Mouse (Mus musculus) lung, postnatal 0 days (tissue): ENCODE data around the gene Rplp2. TPM values are rescaled to one million over a fixed set of nuclear protein-coding genes. Genes with fewer than 3 reads are reported as not detected.

ENCODE experiments used
- ATAC-seq: fragments of 200-750 bp; cut with Nextera tagmentation; 2 replicates; pipeline ENCODE4 v1.8.0; 2017; ENCODE audit warnings: moderate library complexity
- DNase-seq: peaks from one replicate; pipeline ENCODE4 v3.0.0-alpha.2; 2016; ENCODE audit warnings: low spot score
- H3K27ac ChIP-seq: fragments of 300-500 bp; sonication (generic); 2 replicates; pipeline ENCODE4 v1.5.1; 2014; ENCODE audit warnings: antibody characterized with exemption, mild to moderate bottlenecking, low read length, mixed read lengths
- H3K27me3 ChIP-seq: fragments of 300-500 bp; sonication (generic); replicated peaks from 2 replicates; pipeline ENCODE4 v1.6.1; 2014; ENCODE audit warnings: low read length, mixed read lengths; ENCODE audit not compliant: insufficient read depth
- H3K36me3 ChIP-seq: fragments of 300-500 bp; sonication (generic); 2 replicates; pipeline ENCODE4 v1.6.1; 2014; ENCODE audit warnings: low read length, mixed read lengths; ENCODE audit not compliant: insufficient read depth
- H3K4me1 ChIP-seq: fragments of 300-500 bp; sonication (generic); 2 replicates; pipeline ENCODE4 v1.6.1; 2014; ENCODE audit warnings: antibody characterized with exemption, low read depth, low read length, mixed read lengths; ENCODE audit not compliant: insufficient read depth
- H3K4me2 ChIP-seq: fragments of 300-500 bp; sonication (generic); replicated peaks from 2 replicates; pipeline ENCODE4 v1.6.1; 2014; ENCODE audit warnings: low read depth, mild to moderate bottlenecking, low read length, moderate library complexity, mixed read lengths
- H3K4me3 ChIP-seq: fragments of 300-500 bp; sonication (generic); 2 replicates; pipeline ENCODE4 v1.5.1; 2014; ENCODE audit warnings: low read depth, low read length
- H3K9ac ChIP-seq: fragments of 300-500 bp; sonication (generic); replicated peaks from 2 replicates; pipeline ENCODE4 v1.6.1; 2014; ENCODE audit warnings: low read depth, mild to moderate bottlenecking
- H3K9me3 ChIP-seq: fragments of 300-500 bp; sonication (generic); 2 replicates; pipeline ENCODE4 v1.6.1; 2016; ENCODE audit warnings: low read length, mixed read lengths
- CTCF ChIP-seq: IDR thresholded peaks from 2 replicates; pipeline ENCODE4 v1.5.1; 2016; ENCODE audit warnings: antibody characterized with exemption, mild to moderate bottlenecking
- EP300 ChIP-seq: IDR thresholded peaks from 2 replicates; pipeline ENCODE4 v1.6.1; 2016; ENCODE audit warnings: antibody characterized with exemption, mild to moderate bottlenecking, control low read depth
- WGBS: fragments of 180-500 bp; shearing (Covaris S2); extraction: QIAGEN DNeasy Blood & Tissue Kit; methylation state at CpG from one replicate; pipeline ENCODE4 v1.1.7; 2014; 5-methylcytosine and 5-hydroxymethylcytosine counted together
- polyA plus RNA-seq: library from polyadenylated mRNA; unstranded; fragments of >200 nt; fragmentation: Nextera tagmentation; extraction: Ambion mirVana; gene quantifications from 2 replicates; pipeline ENCODE4 v1.2.1, GENCODE M21; 2015

The Rplp2 gene
- polyA plus RNA-seq, 1 experiment from 2014 or later: 910 TPM

- DNase-seq (no peak), ATAC-seq (no peak)
- Histone ChIP-seq H3K36me3 (peaks cover 15% of the 10 kb centered on the region), H3K9ac (no peak overlapping the region), H3K4me3 (no peak overlapping the region), H3K9me3 (no peaks in the 10 kb centered on the region), H3K4me2 (no peak overlapping the region), H3K4me1 (peaks cover 39% of the 10 kb centered on the region), H3K27me3 (no peaks in the 10 kb centered on the region), H3K27ac (no peak overlapping the region)
- no peak for TF ChIP-seq EP300
- TF ChIP-seq CTCF: no peak
- WGBS: 91% methylated on average over 1 of the region's 1 CpGs
Measured at GRCm38 (mm10) chr7:141471236-141471635, 24.1 kb downstream of the Rplp2 start.

- H3K27me3 ChIP-seq: no peaks in the 10 kb centered on the region
- 83% methylated on average over 6 of the region's 6 CpGs for WGBS
- peaks cover 15% of the 10 kb centered on the region for H3K36me3 ChIP-seq
- TF ChIP-seq EP300: no peak
- TF ChIP-seq CTCF: no peak
- H3K4me1 ChIP-seq: peaks cover 33% of the 10 kb centered on the region
- no peak for DNase-seq
- no peak overlapping the region for H3K4me2 ChIP-seq
- no peak overlapping the region for H3K4me3 ChIP-seq
- no peak for ATAC-seq
- H3K9ac ChIP-seq: no peak overlapping the region
- H3K27ac ChIP-seq: no peak overlapping the region
- no peaks in the 10 kb centered on the region for H3K9me3 ChIP-seq
Measured at GRCm38 (mm10) chr7:141472226-141472625, 25.1 kb downstream of the Rplp2 start.

DNA sequence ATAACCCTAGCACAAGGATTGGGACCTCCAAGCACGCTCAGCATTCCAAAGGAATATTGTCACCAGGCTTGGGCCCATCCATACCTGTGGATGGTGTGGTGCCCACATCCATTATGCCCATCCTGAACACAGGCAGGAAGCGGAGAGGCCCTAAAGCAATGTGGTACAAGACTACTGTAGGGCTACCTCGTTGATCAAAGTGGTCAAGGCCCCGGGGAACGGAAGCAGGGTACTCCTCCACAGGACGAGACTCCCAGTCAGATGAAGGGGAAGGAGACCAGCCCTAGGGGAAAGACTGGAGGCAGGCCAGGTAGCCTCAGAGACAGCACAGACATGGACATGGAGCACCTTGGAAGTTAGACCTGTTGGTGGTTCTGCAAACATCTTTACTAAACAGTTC lies 25.6 kb downstream of the Rplp2 start:
- H3K4me1 ChIP-seq: peaks cover 39% of the 10 kb centered on the region

DNA sequence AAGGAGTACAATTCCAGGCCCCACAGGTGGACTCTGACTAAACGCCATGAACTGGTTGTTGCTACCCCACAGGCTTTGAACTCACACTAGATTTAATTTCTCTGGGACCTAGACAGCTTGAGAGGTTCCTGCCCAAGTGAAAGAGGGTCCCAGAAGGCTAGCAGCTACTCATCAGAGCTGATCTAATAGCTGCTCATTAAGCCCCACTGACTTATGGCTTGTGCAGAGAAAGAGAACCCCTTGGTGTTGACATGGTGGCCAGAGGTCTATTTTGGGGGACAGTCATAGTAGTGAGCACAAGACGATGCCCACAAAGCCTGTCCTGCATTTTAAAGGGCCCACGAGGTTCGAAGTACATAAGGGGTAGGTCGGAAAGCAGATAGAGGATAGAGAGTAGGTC lies 27.0 kb downstream of the Rplp2 start:
- peaks cover 33% of the 10 kb centered on the region for H3K4me1 ChIP-seq
- peaks cover 15% of the 10 kb centered on the region for H3K36me3 ChIP-seq
- TF ChIP-seq CTCF: no peak
- WGBS: 5% methylated on average over 5 of the region's 5 CpGs
- H3K9me3 ChIP-seq: no peaks in the 10 kb centered on the region
- DNase-seq (no peak), ATAC-seq (no peak)
- H3K27ac ChIP-seq: no peak overlapping the region
- H3K27me3 ChIP-seq: no peaks in the 10 kb centered on the region
- peak overlapping the region; percentile 94 for H3K4me2 ChIP-seq
- H3K4me3 ChIP-seq: peak overlapping the region; percentile 68
- H3K9ac ChIP-seq: peak overlapping the region; percentile 77

More for the DNA sequence above, 25.6 kb downstream of the Rplp2 start:
- ATAC-seq (no peak), DNase-seq (no peak)
- 68% methylated on average over 6 of the region's 6 CpGs for WGBS
- no peak overlapping the region for H3K27ac ChIP-seq
- peaks cover 15% of the 10 kb centered on the region for H3K36me3 ChIP-seq
- H3K4me2 ChIP-seq: no peak overlapping the region
- TF ChIP-seq EP300: no peak
- TF ChIP-seq CTCF: no peak
- H3K9me3 ChIP-seq: no peaks in the 10 kb centered on the region
- no peak overlapping the region for H3K4me3 ChIP-seq
- H3K9ac ChIP-seq: no peak overlapping the region
- no peaks in the 10 kb centered on the region for H3K27me3 ChIP-seq

GRCm38 (mm10) chr7:141475011-141475804 lies 28.0 kb downstream of the Rplp2 start, which contains the start of the genes Polr2l and Tspan4:
Gene Polr2l, minus strand, starts transcription at chr7:141475132.
Gene Tspan4, plus strand, starts transcription at chr7:141475240.
- DNase-seq (peak; percentile 89), ATAC-seq (peak; percentile 52)
- Histone ChIP-seq H3K4me2 (peak within 1 kb of the TSS; percentile 94), H3K27me3 (no peaks in the 10 kb centered on the region), H3K9me3 (no peaks in the 10 kb centered on the region), H3K36me3 (peaks cover 15% of the 10 kb centered on the region), H3K27ac (peak within 1 kb of the TSS; percentile 98), H3K4me3 (peak within 1 kb of the TSS; percentile 68), H3K4me1 (peaks cover 26% of the 10 kb centered on the region), H3K9ac (peak within 1 kb of the TSS; percentile 77)
- WGBS: under 1% methylated on average over 81 of the region's 87 CpGs
- TF ChIP-seq CTCF (0 out of 2 replicates have a peak, but pooled peaks have one; percentile 6), EP300 (no peak)

- DNase-seq (peak; percentile 58), ATAC-seq (no peak)
- TF ChIP-seq CTCF (no peak), EP300 (no peak)
- Histone ChIP-seq H3K9me3 (no peaks in the 10 kb centered on the region), H3K27me3 (no peaks in the 10 kb centered on the region), H3K27ac (peak overlapping the region; percentile 98), H3K4me3 (peak overlapping the region; percentile 68), H3K36me3 (peaks cover 11% of the 10 kb centered on the region), H3K4me2 (peak overlapping the region; percentile 94), H3K4me1 (peaks cover 26% of the 10 kb centered on the region), H3K9ac (peak overlapping the region; percentile 77)
- WGBS: under 1% methylated on average over 12 of the region's 12 CpGs
Measured at GRCm38 (mm10) chr7:141475805-141476158, 28.6 kb downstream of the Rplp2 start.
